Mouse (Mus musculus) left cerebral cortex, postnatal 36 days (tissue): ENCODE data around the gene Spag9. TPM values are rescaled to one million over a fixed set of nuclear protein-coding genes. Genes with fewer than 3 reads are reported as not detected.
"Not testable (repeated sequence)": the region's sequence is repeated elsewhere in the genome, so short reads cannot be mapped to it uniquely, and the experiment has no call there.

ENCODE experiments used
- DNase-seq, 2 experiments: peaks; one replicate each; pipeline ENCODE4 v3.0.0; 2021 to 2022; ENCODE audit warnings: low spot score in 2 of 2, mixed read lengths in 1 of 2
- intact Hi-C: fragments of 180-260 bp; cut with DNase I; formaldehyde crosslinking; loops from one replicate; pipeline ENCODE4 v1.15.1; 2025
- total RNA-seq, 2 experiments: library from RNA; stranded (reverse); gene quantifications; 2 replicates each; pipeline ENCODE4 v1.2.3; 2021

The Spag9 gene
- total RNA-seq, 2 experiments from 2014 or later: 271 to 278 TPM

DNA sequence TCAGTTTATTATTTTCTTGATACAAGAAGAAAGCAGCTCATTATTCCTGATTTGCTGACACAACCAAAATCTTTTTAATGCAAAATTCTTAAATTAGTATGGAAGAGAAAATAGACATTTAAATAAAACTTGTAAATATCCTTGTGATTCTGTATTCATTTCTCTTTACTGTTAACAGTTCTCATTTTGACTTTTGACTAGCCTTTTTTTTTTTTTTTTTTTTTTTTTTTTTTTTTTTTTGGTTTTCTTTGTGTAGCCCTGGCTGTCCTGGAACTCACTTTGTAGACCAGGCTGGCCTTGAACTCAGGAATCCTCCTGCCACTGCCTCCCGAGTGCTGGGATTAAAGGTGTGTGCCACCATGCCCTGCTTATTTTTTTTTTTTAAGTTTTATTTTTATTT, 46.4 kb downstream of the Spag9 start:
- intact Hi-C loops: loop anchor here (5.0 kb wide), 2 partner anchors 40 to 45 kb away; partner anchors contain the start of gene Spag9
- not testable (repeated sequence) for DNase-seq

DNA sequence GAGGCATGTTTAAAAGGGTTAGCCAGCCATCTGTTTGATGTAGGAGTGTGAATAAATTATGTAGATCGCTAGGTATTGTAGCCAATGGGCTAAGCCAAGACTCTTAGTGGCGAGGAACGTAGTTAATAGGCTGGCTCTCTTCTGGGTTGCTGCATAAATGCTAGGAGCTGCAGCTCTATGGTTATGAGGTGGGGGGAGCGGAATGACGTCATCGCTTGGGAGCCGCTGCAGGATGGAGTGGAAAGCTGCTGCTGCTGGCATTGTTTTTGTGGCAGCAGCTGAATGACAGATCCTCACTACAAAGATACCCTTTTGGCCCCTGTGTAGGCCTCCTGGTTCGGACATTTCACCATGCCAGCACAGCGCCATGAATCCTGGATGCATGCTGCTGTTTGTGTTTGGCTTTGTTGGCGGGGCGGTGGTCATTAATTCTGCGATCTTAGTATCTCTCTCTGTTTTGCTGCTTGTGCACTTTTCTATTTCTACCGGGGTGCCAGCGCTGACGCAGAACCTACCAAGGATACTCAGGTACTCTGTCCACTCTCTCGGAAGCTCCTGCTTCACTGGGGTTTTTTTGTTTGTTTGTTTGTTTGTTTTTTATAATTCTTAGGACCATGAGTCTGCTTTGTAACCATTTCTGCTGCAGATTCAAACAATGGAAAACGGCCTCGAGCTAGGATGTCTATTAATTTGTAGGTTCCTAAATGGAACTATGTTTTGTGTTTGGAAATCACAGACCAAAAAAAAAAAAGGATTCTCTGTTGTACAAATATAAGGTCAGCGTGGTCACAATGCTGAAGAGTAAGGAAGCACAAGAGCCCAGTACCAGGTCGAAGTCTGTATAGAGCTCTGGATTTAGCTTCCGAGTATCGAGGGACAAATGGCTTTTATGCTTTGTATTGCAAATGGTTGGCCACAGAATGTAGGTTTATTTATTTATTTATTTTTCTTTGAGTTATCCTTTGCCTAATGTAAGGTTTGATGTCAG, 48.4 kb downstream of the Spag9 start:
- intact Hi-C loops: loop anchor here (5.0 kb wide), 2 partner anchors 38 to 47 kb away; partner anchors contain the start of gene Spag9
- peak; percentile 87 to 89 for DNase-seq

DNA sequence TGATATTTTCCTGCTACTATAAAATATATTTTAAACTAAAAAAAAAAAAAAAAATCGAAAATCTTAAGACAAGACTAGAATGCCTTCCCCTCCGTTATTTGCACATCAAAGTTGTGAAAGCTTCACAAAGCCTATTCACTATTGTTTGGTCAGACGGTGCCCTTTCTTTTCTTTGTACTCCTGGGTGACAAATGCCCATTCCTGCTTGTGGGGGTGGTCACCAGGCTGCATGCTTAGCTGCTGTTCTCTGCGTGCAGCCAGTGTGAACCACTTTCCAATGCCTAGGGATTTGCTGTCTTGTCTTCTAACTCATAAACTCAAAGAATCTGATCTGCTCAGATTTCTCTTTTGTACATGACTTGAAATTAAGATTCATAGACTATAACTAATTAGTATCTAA, 49.1 kb downstream of the Spag9 start:
- intact Hi-C loops: no loop called here
- peak; percentile 22 to 28 for DNase-seq

DNA sequence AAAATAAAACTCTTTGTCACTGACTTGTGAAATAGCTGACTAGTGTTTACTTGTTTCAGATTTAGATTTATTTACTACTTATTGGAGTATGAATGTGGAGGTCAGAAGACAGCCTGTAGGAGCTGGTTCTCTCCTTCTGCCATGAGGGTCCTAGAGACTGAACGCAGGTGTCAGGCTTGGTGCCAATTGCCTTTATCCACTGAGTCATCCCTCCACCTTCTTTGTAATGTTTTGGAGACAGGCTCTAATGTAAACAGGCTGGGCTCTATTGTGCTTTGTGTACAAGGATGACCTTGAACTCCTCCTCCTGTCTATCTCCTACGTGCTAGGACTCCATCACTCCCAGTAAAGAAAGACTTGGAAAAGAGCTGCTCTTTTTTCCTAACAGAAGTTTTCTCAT, 51.4 kb downstream of the Spag9 start:
- DNase-seq: no peak
- intact Hi-C loops: no loop called here

DNA sequence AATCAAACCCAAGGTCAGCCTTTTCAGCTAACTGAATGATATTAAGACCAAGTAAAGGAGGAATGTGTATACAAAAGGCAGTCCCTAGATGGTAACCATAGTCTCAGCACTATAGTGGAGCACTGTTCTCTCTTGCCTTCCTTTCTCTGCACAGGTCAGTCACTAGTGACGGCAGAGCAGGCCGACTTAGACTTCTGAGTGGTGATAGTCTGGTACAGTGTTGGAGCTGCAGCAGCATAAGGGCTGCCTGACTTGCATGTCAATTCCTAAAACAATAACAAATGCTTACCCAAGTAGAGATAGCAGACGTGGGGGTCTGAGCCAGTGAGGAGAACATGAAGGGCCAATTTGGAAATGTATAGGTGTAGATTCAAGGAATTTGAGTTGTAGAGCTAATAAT, 58.3 kb downstream of the Spag9 start:
- no peak for DNase-seq
- intact Hi-C loops: no loop called here

DNA sequence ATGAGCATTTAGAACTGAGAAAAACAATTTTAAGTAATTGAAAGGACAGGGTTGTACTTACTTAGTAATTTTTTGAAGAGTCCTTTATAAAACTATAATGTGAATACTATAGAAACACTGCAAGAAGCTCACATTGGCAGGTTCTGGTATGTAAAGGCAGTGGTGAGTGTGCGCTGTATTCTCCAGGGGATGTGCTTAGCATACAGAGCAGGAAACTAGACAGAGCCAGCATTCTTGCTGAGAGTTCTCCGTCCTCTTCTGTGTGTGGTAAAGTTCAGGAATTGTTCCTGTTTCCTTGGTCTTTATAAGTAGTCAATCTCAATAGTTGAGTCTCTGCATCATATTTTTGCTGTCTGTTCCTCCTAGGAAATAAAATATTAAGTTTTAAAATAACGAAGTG, 59.0 kb downstream of the Spag9 start:
- intact Hi-C loops: no loop called here
- no peak for DNase-seq

DNA sequence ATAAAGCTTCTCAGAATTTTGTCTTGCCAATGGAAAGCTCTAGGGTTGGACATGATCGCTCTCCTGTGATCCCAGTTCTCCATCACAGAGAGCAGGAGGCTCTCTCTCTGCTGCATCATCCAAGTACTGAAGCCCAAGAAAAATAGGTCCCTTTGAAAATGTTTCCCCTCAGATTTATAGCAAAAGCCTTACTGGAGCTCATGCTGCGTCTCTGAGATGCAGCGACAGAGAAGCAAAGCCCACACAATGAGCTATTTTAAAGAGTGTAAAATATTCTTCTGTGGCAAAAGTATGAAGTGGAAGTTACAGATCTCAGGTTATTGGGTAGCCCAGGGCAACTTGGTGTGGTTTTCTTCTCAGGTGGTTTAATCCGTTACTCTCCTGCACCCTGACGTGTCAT, 68.0 kb downstream of the Spag9 start:
- intact Hi-C loops: no loop called here
- DNase-seq: no peak

DNA sequence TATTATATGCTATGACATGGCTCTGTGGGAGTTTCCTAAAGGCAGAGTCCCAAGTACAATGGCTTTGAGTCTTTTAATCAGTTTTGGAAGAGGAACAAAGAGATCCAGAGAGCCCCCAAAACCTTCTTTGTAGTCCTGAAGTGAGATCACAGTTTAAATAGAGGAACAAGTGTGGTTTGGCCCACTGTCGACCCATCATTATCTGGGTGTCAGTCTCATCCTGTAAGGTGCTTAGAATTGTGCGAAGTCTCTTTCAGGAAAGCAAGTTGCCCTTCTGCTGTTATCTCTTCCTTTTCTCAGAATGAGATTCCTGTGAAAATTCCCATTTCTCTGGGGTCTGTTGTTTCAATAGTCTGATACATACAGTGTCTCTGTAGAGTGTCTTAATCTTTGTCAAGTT, 74.6 kb downstream of the Spag9 start:
- intact Hi-C loops: no loop called here
- no peak for DNase-seq

DNA sequence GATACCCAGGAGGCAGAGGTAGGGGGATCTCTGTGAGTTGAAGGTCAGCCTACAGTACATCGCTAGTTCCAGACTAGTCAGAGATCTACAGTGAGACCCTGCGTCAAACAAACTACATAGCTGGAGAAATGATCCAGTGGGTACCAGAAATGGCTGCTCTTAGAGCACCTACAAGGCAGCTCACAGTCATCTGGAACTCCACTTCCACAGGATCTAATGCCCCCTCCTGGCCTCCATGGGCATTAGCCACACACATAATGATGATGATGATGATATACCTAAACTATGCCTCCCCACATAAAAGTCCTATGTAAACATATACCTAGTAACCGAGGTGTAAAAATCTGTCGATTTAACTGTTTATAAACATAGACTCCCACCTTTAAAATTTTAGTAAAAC, 77.4 kb downstream of the Spag9 start:
- intact Hi-C loops: no loop called here

DNA sequence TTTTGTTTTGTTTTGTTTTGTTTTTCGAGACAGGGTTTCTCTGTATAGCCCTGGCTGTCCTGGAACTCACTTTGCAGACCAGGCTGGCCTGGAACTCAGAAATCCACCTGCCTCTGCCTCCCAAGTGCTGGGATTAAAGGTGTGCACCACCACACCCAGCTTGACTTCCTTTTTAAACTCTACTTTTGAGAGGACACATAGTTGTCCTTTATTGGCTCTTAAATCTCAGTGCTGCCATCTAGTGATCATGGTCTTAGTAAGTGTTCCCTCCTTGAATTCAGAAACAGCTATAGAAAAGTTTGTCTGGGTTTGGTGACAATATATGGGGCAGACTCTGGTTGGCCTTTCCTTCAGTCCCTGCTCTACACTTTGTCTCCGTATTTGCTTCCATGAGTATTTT, 91.1 kb downstream of the Spag9 start:
- DNase-seq: not testable (repeated sequence)
- intact Hi-C loops: loop anchor here (2.0 kb wide), 1 partner anchor 118 kb away; the partner anchor contains the start of genes Gm20390 and Nme1

More for the DNA sequence above, 77.4 kb downstream of the Spag9 start:
- DNase-seq: no peak

DNA sequence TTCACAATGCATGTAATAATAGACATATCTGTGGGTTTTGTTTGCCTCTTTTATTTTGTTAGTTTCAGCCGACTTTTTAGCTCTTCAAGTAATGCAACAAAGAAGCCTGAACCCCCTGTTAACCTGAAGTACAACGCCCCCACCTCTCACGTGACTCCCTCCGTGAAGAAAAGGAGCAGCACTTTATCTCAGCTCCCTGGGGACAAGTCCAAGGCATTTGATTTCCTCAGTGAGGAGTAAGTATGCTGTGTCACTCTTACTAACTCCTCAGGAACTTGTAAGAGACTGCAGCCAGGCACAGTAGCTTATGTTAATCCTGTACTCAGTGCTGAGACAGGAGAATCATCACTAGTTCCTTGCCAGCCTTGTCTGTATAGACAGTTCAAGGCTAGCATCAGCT, 94.6 kb downstream of the Spag9 start:
- intact Hi-C loops: no loop called here
- no peak for DNase-seq

DNA sequence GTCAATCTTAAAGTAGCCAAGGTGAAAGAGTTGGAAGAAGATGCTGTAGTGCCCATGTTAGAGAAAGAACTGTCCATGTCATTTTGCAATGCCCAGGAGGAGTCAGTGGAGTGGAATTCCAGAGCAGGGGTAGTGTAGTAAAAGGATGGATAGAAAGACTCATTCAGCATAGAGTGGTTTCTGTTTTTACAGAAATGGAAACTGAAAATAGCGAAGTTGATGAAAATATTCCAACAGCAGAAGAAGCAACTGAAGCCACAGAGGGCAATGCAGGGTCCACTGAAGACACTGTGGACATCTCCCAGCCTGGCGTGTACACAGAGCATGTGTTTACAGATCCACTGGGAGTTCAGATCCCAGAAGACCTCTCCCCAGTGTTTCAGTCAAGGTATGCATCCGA, 101.6 kb downstream of the Spag9 start:
- intact Hi-C loops: no loop called here
- no peak for DNase-seq

DNA sequence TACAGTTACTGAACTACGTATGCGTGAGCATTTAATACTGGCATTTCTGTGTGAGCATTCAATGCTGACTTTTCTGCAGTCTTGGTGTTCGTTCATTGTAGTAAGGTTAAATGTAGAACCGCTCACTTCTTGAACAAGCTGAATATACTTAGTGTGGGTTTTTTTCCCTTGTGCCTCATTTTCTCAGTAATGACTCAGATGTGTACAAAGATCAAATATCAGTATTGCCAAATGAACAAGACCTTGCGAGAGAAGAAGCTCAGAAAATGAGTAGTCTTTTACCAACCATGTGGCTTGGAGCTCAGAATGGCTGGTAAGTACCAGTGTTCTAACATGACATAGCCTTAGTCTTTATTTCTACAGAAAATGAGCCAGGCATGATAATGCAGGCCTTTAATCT, 102.9 kb downstream of the Spag9 start:
- no peak for DNase-seq
- intact Hi-C loops: no loop called here

DNA sequence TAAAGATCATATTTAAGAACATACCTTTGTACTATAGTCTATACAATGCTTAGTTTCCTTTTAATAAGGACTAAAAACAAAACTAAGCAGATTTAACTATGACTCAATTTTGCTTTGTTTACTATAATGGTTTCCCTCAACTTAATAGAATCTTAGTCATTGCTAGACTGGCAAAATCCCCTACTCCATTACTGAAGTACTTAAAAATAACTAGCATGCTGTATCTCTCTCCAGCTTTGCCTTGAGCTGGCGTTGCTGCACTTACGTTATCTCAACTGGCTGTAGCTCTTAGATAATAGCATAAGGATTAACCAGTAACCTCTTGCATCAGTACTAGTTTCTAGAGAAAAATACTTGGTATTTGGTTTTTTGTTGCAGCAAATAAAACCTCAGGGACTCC, 117.9 kb downstream of the Spag9 start:
- intact Hi-C loops: no loop called here
- no peak for DNase-seq

DNA sequence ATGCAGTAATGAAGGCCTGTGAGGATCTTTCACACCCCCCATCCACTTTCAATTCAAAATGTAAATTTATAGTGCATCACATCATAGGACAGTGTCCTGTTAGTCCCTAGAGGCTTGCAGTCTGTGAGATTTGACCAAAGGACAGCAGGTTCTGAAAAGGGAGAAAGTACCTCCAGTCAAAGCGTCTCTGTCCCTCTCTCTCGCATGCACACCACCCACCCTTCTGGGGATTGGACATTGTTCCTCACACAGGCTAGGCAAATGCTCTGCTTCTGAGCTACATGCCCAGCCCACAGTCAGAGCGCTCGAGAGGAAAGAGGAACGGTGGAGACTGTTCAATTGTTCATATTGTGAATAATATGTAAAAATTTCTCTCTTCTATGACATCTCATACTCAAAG, 119.5 kb downstream of the Spag9 start:
- intact Hi-C loops: no loop called here
- no peak for DNase-seq

DNA sequence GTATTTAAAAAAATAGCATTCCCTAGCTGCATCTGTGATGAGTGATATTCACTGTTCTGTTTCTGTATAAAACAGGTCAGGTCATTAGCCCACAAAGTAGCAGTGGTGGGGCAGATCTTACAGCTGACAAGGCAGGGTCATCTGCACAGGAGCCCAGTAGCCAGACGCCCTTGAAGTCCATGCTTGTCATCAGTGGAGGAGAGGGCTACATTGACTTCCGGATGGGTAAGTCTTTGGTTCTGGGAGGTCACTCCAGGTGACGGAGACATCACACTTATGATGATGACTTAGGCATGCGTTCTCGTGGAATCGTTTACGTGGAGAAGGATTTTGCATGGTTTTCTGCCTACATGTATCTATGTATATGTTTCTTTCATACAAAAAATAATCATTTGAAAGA, 120.8 kb downstream of the Spag9 start:
- intact Hi-C loops: no loop called here
- no peak for DNase-seq

DNA sequence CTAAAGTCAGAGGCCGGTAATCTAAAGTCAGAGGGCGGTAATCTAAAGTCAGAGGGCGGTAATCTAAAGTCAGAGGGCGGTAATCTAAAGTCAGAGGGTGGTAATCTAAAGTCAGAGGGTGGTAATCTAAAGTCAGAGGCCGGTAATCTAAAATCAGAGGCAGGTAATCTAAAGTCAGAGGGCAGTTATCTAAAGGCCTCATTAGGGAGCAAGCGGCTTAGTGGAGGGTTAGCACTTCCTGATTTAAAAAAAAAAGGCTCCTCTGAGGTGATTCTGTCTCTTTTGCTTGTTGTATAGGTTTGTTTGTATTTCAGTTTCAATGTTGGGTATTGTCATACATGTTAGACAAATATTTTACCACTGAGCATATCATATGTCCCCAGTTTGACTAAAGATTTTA, 121.9 kb downstream of the Spag9 start:
- no peak for DNase-seq
- intact Hi-C loops: no loop called here

DNA sequence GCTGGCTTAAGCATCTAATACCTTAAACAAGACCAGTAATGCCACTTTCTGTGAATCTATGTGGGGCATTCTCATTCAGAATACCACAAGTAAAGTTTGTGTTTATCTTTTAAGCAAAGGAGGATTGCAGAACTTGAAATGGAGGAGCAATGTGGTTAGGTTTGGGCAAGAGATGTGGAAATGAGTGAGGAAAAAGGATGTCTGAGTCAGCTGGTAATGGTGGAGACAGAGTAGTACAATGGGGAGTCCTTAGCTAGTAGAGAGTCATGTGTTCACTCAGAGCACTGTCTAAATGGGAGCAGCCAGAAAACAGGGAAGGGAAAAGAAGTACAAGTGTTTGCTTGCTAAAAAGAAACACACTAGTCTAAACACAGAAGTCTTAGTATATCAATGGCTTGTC, 122.7 kb downstream of the Spag9 start:
- intact Hi-C loops: no loop called here
- no peak for DNase-seq

DNA sequence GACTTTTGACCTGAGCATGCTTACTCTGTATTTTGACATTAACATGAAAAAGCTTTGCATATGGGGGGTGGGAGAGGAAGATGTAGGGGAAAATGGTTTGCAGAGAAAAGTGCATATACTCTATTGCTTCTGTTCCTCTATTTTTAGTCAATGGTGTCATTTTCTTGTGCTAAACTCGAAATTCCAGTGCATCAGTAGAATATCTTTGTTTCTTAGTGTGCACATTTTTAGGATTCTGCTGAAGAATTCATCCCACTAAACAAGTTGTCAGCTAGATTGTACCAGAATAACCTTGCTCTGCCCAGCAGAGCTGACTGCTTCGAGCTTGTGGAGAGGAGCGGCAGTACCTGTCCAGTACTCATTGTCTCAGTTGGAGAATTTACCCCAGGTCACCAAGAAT, 124.8 kb downstream of the Spag9 start:
- intact Hi-C loops: no loop called here
- no peak for DNase-seq

DNA sequence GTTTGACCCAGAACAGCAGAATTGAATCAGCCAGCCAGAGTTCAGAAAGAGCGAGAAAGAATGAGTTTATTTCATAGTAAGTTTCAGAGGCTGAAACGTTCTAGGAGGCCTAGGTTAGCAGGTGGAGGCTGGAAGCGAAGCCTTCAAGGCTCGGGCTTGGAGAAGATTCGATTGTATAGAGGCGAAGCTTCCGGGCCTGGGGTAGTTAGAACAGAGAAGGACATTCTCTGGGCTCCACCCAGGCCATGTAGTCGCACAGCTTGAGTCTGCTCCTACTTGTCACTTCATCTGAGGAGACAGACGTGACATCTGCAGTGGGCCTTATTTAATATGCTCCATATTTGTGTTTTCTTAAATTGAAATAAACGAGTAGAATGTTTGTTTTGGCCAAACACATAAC, 125.6 kb downstream of the Spag9 start:
- DNase-seq: no peak
- intact Hi-C loops: no loop called here

DNA sequence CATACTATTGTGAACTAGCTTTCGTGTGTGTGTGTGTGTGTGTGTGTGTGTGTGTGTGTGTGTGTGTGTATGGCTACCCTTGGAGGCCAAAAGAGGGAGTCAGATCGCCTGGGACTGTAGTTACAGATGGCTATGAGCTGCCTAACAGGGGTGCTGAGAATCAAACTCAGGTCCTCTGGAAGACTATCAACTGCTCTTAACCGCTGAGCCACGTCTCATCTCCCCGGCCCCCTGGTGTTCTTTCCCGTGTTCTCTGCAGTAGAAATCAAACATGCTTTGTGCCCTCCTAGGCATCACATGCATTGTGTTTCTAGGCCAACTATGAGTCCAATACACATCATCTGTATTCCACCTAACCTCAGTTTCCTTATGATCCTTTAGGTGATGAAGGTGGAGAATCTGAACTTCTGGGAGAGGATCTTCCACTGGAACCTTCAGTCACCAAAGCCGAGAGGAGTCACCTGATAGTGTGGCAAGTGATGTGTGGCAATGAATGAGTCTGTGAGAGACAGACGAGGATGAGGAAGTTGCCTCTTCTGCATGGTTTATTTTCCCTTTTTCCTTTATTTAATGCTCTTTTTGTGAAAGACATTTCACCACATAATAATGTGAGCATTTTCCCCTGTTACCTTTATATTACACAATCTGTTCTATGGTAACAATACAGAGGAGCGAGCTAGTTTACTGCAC, 126.6 kb downstream of the Spag9 start:
- DNase-seq: no peak
- intact Hi-C loops: no loop called here
